Mouse (Mus musculus): ENCODE results near the gene Spon2. TPM values are rescaled to one million over a fixed set of nuclear protein-coding genes. Genes with fewer than 3 reads are reported as not detected.

The Spon2 gene
- polyA plus RNA-seq, 1 experiment, result 8.9 TPM

GRCm38 (mm10) chr5:33239111-33239714 is 21.0 kb upstream of the Spon2 start:
- WGBS, result 88% methylated on average over 3 of the region's 3 CpGs
- no peaks in the 10 kb centered on the region for H3K36me3 ChIP-seq (ENCODE audit: control insufficient read depth, insufficient read depth, low read length)
- no peaks in the 10 kb centered on the region for H3K27me3 ChIP-seq (ENCODE audit: control insufficient read depth, insufficient read depth, low read length)
- no peak for DNase-seq (ENCODE audit: low read depth in 1 of 2, low spot score in 2 of 2)
- no peak overlapping the region for H3K27ac ChIP-seq (ENCODE audit: insufficient read depth, low read length)
- TF ChIP-seq CTCF (IDR thresholded peaks at IDR 0.05; ENCODE audit: extremely low read depth, insufficient read depth, insufficient read length, insufficient replicate concordance) (no peak), POLR2A (IDR thresholded peaks at IDR 0.05; ENCODE audit: low read depth, low read length) (no peak)
- H3K4me3 ChIP-seq (ENCODE audit: extremely low read depth, insufficient read depth, insufficient read length), result no peak overlapping the region
- H3K4me1 ChIP-seq (ENCODE audit: control insufficient read depth, insufficient read depth, insufficient read length), result no peaks in the 10 kb centered on the region

GRCm38 (mm10) chr5:33238256-33238645 is 20.0 kb upstream of the Spon2 start:
- H3K4me1 ChIP-seq (ENCODE audit: control insufficient read depth, insufficient read depth, insufficient read length), result no peaks in the 10 kb centered on the region
- DNase-seq (ENCODE audit: low read depth in 1 of 2, low spot score in 2 of 2), result no peak
- H3K27ac ChIP-seq (ENCODE audit: insufficient read depth, low read length), result no peak overlapping the region
- no peak for TF ChIP-seq CTCF (IDR thresholded peaks at IDR 0.05; ENCODE audit: extremely low read depth, insufficient read depth, insufficient read length, insufficient replicate concordance)
- TF ChIP-seq POLR2A (IDR thresholded peaks at IDR 0.05; ENCODE audit: low read depth, low read length), result no peak
- no peaks in the 10 kb centered on the region for H3K36me3 ChIP-seq (ENCODE audit: control insufficient read depth, insufficient read depth, low read length)
- H3K27me3 ChIP-seq (ENCODE audit: control insufficient read depth, insufficient read depth, low read length), result no peaks in the 10 kb centered on the region
- WGBS, result 45% methylated on average over 3 of the region's 3 CpGs
- H3K4me3 ChIP-seq (ENCODE audit: extremely low read depth, insufficient read depth, insufficient read length), result no peak overlapping the region

GRCm38 (mm10) chr5:33237600-33238255 is 19.5 kb upstream of the Spon2 start:
- TF ChIP-seq CTCF (IDR thresholded peaks at IDR 0.05; ENCODE audit: extremely low read depth, insufficient read depth, insufficient read length, insufficient replicate concordance), result no peak
- Histone ChIP-seq H3K27ac (ENCODE audit: insufficient read depth, low read length) (no peak overlapping the region), H3K4me3 (ENCODE audit: extremely low read depth, insufficient read depth, insufficient read length) (no peak overlapping the region), H3K27me3 (ENCODE audit: control insufficient read depth, insufficient read depth, low read length) (no peaks in the 10 kb centered on the region), H3K36me3 (ENCODE audit: control insufficient read depth, insufficient read depth, low read length) (no peaks in the 10 kb centered on the region), H3K4me1 (ENCODE audit: control insufficient read depth, insufficient read depth, insufficient read length) (no peaks in the 10 kb centered on the region)
- 92% methylated on average over 11 of the region's 11 CpGs for WGBS
- no peak for DNase-seq (ENCODE audit: low read depth in 1 of 2, low spot score in 2 of 2)

- 75% methylated on average over 13 of the region's 13 CpGs for WGBS
- Histone ChIP-seq H3K4me1 (ENCODE audit: control insufficient read depth, insufficient read depth, insufficient read length) (no peaks in the 10 kb centered on the region), H3K4me3 (ENCODE audit: extremely low read depth, insufficient read depth, insufficient read length) (no peak overlapping the region), H3K27ac (ENCODE audit: insufficient read depth, low read length) (no peak overlapping the region), H3K27me3 (ENCODE audit: control insufficient read depth, insufficient read depth, low read length) (no peaks in the 10 kb centered on the region), H3K36me3 (ENCODE audit: control insufficient read depth, insufficient read depth, low read length) (no peaks in the 10 kb centered on the region)
- DNase-seq (ENCODE audit: low read depth in 1 of 2, low spot score in 2 of 2), result no peak
- no peak for TF ChIP-seq CTCF (IDR thresholded peaks at IDR 0.05; ENCODE audit: extremely low read depth, insufficient read depth, insufficient read length, insufficient replicate concordance)
- TF ChIP-seq POLR2A (IDR thresholded peaks at IDR 0.05; ENCODE audit: low read depth, low read length), result no peak
Observed at GRCm38 (mm10) chr5:33234391-33235031, 16.3 kb upstream of the Spon2 start.

- no peak overlapping the region for H3K4me3 ChIP-seq (ENCODE audit: extremely low read depth, insufficient read depth, insufficient read length)
- DNase-seq (ENCODE audit: low read depth in 1 of 2, low spot score in 2 of 2), result no peak
- no peaks in the 10 kb centered on the region for H3K36me3 ChIP-seq (ENCODE audit: control insufficient read depth, insufficient read depth, low read length)
- no peaks in the 10 kb centered on the region for H3K27me3 ChIP-seq (ENCODE audit: control insufficient read depth, insufficient read depth, low read length)
- H3K27ac ChIP-seq (ENCODE audit: insufficient read depth, low read length), result no peak overlapping the region
- TF ChIP-seq POLR2A (IDR thresholded peaks at IDR 0.05; ENCODE audit: low read depth, low read length) (no peak), CTCF (IDR thresholded peaks at IDR 0.05; ENCODE audit: extremely low read depth, insufficient read depth, insufficient read length, insufficient replicate concordance) (no peak)
- H3K4me1 ChIP-seq (ENCODE audit: control insufficient read depth, insufficient read depth, insufficient read length), result no peaks in the 10 kb centered on the region
- WGBS, result 81% methylated on average over 5 of the region's 5 CpGs
Observed at GRCm38 (mm10) chr5:33232791-33233190, 14.5 kb upstream of the Spon2 start.

GRCm38 (mm10) chr5:33230285-33230684 is 12.0 kb upstream of the Spon2 start:
- Histone ChIP-seq H3K27ac (ENCODE audit: insufficient read depth, low read length) (no peak overlapping the region), H3K36me3 (ENCODE audit: control insufficient read depth, insufficient read depth, low read length) (no peaks in the 10 kb centered on the region), H3K27me3 (ENCODE audit: control insufficient read depth, insufficient read depth, low read length) (no peaks in the 10 kb centered on the region), H3K4me1 (ENCODE audit: control insufficient read depth, insufficient read depth, insufficient read length) (no peaks in the 10 kb centered on the region), H3K4me3 (ENCODE audit: extremely low read depth, insufficient read depth, insufficient read length) (no peak overlapping the region)
- 76% methylated on average over 5 of the region's 5 CpGs for WGBS
- DNase-seq (ENCODE audit: low read depth in 1 of 2, low spot score in 2 of 2), result no peak
- no peak for TF ChIP-seq POLR2A (IDR thresholded peaks at IDR 0.05; ENCODE audit: low read depth, low read length)
- no peak for TF ChIP-seq CTCF (IDR thresholded peaks at IDR 0.05; ENCODE audit: extremely low read depth, insufficient read depth, insufficient read length, insufficient replicate concordance)

- WGBS, result 86% methylated on average over 5 of the region's 5 CpGs
- H3K27me3 ChIP-seq (ENCODE audit: control insufficient read depth, insufficient read depth, low read length), result no peaks in the 10 kb centered on the region
- no peak for DNase-seq (ENCODE audit: low read depth in 1 of 2, low spot score in 2 of 2)
Observed at GRCm38 (mm10) chr5:33228428-33228827, 10.2 kb upstream of the Spon2 start.

More at GRCm38 (mm10) chr5:33228428-33228827, 10.2 kb upstream of the Spon2 start:
- H3K36me3 ChIP-seq (ENCODE audit: control insufficient read depth, insufficient read depth, low read length), result no peaks in the 10 kb centered on the region
- TF ChIP-seq CTCF (IDR thresholded peaks at IDR 0.05; ENCODE audit: extremely low read depth, insufficient read depth, insufficient read length, insufficient replicate concordance) (no peak), POLR2A (IDR thresholded peaks at IDR 0.05; ENCODE audit: low read depth, low read length) (no peak)
- H3K27ac ChIP-seq (ENCODE audit: insufficient read depth, low read length), result no peak overlapping the region; the same call in 1 of the 2 replicates
- H3K4me1 ChIP-seq (ENCODE audit: control insufficient read depth, insufficient read depth, insufficient read length), result no peaks in the 10 kb centered on the region
- H3K4me3 ChIP-seq (ENCODE audit: extremely low read depth, insufficient read depth, insufficient read length), result no peak overlapping the region

Data from spleen, adult 2 months (tissue).